Mouse (Mus musculus) adrenal gland, postnatal 4 days (tissue): ENCODE results near the gene Cfap54. TPM values are rescaled to one million over a fixed set of nuclear protein-coding genes. Genes with fewer than 3 reads are reported as not detected.

Experiments used
- DNase-seq, 2 experiments: peaks; one replicate each; pipeline ENCODE4 v3.0.0; 2021 to 2022; ENCODE audit warnings: low spot score in 2 of 2, mixed read lengths in 2 of 2
- total RNA-seq, 2 experiments: library from RNA; stranded (reverse); gene quantifications; 2 replicates each; pipeline ENCODE4 v1.2.3; 2021

Cfap54 gene
- total RNA-seq, 2 experiments from 2014 or later: 7.3 TPM

DNA sequence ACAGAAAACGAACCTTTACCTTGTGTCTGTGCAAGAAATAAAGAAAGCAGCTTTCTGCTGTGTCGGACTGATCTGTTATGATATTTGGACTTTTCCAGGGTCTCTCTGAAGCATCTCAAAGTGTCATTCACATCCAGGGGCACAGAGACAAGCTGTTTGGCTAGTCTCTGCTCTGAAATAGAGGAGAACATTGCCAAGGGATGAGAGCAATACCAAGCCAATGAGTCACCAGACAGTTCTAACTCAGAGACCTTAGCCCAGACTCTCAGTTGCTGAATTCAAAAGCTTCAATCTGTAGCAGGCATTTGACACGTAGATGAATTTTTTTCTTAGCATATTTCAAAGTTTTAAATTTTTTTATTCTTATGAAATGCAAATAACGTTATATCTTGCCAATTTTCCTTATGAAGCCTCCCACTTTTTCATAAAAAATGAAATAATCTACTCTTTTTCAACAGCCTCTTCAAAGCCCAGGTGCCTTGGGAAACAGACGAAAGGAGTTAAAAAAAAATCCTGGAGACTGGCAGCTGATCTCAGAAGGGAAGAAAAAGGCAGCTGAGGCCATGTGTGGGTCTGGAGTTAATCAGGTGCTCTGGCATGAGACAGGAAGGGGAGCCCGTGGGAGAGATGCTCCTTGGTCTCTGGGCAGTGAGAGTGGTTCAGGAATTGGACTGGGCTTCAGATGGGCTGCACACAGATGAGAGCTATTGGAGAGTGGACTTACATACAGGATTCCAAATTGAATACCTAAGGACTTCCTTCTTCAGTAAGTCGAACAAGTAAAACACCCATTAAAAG lies 138.4 kb downstream of the Cfap54 start:
- DNase-seq: no peak

DNA sequence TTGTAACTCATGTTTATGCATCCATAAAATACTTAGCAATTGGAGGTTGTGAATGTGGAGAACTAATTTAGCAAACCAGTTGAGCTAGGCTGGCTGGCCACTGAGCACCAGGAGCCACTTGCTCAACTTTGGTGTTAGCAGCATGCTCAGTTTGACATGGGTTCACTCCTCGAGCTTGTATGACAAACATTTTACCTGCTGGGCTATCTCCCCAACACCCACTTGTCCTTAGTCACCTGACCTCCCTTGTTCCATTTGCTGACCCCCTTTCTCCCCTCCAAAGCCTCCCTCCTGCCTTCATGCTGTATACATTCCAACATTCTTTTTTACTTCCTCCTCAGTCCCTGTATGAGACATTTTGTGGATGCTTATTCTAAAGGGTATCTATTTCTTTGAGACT lies 139.8 kb downstream of the Cfap54 start:
- no peak for DNase-seq

DNA sequence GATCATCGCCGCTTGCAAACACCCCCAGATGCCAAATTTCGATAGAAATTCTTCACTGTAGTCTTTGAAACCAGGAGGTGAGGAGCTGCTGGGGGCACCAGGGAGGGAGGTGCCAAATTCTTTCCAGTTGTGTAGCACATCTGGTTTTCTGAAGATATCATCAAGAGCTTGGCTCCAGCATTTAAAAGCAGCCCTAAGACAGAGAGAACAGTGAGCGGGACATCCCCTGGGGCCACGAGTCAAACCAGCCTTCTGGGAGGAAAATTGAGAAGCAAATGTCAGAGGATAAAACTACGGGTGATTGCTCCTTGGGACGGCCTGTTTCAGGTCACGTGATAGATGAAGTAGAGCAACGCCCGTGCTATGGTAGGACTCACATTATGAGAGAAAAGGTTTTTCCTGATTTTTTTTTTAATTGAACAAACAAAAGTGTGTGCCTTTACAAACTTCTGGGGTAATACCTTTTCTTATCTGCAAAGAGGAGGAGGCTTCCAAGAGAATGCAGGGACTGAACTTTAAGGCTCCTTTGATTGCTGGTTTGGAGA lies 143.6 kb downstream of the Cfap54 start:
- DNase-seq: no peak

DNA sequence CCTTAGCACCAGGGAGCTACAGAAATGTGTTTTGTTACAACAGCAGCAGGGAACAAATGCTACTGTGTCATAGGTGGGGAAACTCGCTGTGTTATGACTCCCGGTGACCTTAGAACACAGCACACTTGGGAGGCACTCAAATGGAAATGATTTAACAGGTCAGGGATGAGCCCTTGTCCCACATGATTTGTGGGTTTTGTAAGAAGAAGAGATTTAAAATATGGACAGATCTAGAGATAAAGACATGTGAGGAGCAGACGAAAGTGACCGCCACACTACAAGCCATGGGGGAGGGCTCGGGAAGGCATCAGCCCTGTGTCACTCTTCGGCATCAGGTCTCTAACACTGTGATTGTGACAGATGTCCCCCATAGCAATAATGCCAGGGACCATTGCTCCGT lies 144.3 kb downstream of the Cfap54 start:
- peak in 1 of 2 experiments; percentile 10 for DNase-seq

DNA sequence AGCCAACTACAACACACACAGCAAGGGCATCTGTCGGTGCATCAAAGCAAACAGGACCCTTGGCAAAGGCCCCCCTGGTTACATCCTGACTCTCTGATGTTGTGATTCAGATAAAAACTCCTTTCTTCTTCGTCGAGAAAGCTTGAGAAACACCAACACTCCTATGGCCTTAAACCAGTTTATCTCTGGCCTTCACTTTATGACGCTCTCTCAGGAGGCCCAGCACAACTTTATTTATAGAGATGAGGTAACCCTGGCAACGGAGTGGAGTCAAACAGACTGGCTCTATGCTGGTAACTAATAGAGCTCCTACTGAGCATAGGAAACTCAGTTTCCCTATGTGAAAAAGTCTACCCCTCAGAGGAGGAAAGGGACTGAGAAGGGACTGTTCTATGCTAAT lies 146.9 kb downstream of the Cfap54 start:
- peak in 1 of 2 experiments; percentile 7 for DNase-seq

DNA sequence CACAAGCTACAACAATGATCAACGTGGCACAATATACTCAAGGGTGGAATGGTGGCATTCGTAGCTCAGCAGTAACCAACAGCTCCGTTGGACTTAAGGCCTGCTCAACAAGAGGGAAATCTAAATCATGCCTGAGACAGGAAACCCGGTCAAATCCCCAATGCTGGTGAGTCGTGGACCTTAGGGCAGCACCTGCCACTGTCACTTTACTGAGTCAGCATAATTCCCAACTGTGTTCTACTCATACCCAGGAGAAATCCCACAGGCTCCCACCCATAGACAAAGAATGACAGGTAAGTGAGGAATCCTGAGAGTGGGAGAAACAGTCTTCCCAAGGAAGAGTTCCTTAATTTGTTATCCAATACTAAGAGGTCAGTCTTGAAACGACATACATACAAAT lies 147.8 kb downstream of the Cfap54 start:
- DNase-seq: no peak

DNA sequence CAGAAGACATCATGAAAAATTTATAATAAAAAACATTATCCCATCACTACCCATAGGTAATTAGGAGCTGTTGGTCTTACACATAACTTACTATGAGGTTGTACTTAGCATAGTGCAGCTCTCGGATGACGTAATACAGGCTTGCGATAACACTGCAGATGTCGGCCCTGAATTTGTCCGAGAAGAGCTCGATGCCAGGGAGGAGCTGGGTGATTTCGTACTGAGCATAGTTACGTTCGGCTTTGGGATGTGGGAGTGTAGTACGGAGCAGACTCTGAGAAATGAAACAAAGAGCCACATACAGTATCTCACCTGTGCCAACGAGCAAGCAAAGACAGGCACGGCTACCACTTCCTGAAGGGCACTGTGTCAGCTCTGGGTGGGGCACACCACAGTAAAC lies 149.0 kb downstream of the Cfap54 start:
- DNase-seq: no peak

DNA sequence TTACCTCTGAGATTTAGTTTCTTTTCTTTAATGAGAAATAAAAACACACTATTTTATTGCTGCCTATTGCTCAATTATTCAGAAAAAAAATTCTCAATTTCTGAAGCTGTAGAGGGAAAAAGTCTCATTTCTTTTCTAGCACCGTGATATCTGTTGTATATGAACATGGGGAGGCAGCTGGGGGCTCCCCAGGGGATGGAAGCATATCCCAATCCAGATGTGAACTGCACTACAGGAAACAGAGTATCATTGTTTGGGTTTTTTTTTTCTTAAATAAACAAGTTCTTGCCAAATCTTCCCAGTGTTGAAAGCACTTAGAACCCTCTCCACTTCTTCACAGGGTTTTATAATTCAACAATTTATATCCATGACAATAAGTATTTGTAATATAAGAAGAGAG lies 151.4 kb downstream of the Cfap54 start:
- no peak for DNase-seq

DNA sequence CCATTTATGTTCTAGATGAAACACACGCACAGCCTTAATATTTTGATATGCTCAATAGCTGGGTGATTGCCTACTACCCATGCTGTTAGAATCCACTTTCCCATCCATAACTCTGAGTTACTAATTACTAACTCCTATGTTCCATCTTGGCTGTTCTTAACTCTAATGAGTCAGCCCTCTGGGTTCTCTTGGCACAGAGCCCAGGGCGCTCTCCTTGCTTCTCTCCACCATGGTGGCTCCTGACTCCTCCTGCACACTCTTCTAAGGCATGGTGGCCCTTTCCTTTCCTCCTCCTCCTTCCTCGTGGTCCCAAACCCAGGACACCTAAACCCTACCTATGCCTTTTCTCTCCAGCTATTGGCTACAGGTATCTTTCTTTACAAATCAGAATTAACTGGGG lies 153.2 kb downstream of the Cfap54 start:
- no peak for DNase-seq

DNA sequence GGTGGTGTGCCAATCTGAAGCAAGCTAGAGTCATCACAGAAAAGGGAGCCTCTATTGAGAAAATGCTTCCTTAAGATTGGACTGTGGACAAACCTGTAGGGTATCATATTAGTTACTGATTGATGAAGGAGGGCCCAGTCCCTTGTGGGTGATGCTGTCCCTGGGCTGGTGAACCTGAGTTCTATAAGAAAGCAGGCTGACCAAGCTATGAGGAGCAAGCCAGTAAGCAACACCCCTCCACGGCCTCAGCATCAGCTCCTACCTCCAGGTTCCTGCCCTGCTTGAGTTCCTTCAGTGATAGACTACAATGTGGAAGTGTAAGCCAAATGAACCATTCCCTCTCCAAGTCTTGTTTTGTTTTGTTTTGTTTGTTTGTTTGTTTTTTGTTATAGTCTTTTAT lies 162.9 kb downstream of the Cfap54 start:
- DNase-seq: no peak

DNA sequence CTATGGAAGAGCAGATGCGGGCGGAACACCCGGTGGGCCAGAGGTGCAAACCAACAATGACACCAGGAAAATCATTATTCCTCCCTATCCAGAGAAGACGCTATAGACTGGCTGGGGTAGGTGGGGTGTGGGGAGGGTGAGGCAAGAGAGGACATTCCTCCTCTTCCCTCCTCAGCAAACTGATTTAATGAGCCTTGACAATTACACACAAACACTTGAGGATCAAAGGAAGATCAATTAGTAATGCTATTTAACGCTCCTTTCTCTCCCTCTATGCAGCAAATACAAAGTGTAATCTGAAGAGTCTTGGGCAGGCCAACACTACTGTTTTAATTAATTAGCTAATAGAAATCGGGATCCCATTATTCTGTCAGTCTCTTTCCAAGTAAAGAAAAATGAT lies 174.2 kb downstream of the Cfap54 start:
- DNase-seq: no peak

DNA sequence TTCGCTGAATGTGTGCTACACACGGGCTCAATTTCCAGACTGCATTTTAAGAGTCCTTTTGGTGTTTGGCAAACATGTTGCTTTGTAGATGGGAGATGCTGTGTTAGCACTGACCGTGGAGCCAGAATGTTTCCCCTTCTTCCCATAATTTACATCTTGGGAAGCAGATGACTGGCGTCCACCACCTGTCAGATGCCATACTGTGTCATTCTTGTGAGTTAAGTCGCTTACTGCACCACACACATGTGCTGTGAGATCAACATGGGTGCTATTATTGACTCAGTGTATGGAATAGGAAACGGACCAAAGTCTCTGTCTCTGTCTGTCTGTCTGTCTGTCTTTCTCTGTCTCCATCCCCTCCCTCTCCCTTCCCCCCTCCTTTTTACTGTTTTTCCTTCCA lies 193.0 kb downstream of the Cfap54 start:
- no peak for DNase-seq

DNA sequence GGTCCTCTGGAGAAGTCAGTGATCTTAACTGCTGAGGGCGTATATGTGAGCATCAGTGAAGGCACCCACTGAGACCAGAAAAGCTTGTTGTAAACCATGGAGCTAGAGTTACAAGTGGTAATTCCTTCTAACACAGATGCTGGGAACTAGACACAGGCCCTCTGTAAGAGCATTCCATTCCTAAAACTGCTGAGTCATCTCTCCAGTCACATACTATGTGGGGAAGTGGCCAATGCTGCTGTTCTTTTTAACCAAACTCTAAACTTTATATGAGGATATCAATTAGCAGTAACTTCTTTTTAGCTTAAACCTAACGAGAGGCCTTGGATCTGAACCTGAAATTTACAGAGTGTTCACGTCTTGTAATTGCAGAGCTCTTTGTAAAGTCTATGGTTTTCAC lies 203.4 kb downstream of the Cfap54 start:
- DNase-seq: no peak

DNA sequence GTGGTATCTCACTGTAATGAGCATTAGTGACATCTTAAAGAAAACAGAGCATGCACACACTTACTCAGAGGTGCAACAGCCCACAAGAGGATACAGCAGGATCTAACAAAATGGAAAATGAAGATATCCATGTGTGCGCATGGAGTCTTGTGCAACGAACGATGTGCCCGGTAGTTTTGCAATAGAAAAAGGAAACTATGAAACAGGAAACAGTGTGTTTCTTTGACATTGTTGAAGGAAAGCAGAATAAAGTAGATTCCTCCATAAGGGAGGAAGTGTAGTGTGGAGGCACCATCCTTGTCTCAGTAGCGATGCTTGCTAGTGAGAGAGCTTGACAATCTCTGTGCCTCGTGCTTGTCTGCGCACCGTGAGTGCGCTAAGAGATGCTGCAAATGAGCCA lies 240.4 kb downstream of the Cfap54 start:
- DNase-seq: no peak

DNA sequence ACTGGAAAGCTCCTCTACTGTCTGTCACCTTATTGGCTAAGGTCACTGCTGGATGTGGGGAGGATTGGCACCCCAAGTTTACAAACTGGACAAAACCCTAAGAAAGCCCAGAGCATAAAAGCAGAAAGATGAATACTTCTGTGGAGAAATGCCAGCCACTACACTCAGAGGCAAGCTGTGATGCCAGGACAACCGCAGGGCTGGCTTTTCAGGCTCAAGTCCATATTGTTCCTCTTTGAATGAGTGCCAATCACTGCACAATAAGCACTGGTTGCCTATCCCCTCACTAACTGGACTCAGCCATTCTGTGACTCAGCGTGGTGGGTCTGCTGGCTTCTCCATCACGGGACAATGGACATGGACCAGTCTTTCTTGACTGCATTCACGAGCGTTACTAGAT lies 243.8 kb downstream of the Cfap54 start:
- no peak for DNase-seq

DNA sequence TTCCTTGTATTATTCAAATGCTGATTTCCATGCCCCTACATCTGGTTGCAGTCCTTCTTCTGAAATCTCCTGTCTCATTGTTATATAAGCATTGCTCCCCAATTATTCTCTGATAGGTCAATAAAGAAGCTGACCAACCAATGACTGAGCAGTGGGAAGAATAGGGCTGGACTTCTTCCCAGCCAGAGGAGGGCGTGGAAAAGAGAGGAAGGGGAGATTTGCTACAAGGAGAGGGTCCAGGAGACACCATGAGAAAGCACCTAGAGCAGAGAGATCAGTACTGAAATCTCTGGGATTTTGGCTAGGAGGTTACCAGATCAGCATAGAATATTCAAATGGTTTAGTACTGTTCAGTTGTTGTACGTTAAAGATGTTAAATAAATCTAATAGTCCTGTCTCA lies 244.4 kb downstream of the Cfap54 start:
- no peak for DNase-seq

DNA sequence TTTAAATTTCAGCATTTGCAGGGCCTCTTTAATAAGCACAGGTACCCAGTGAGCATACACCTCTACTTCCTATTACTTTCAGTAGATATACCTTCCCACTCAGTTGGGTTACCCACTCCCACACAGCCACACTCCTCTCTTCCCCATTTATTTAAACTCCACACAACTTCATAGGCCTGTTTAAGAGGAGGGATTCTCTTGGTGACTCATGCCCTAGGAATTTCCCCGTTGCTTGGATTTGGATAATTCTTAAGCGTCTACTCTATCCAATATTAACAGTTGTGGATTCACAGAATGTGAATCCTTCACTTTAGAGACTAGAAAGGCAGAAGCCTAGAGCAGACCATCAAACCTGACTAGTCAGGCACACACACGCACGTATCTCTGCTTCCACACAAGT lies 259.9 kb downstream of the Cfap54 start:
- no peak for DNase-seq

DNA sequence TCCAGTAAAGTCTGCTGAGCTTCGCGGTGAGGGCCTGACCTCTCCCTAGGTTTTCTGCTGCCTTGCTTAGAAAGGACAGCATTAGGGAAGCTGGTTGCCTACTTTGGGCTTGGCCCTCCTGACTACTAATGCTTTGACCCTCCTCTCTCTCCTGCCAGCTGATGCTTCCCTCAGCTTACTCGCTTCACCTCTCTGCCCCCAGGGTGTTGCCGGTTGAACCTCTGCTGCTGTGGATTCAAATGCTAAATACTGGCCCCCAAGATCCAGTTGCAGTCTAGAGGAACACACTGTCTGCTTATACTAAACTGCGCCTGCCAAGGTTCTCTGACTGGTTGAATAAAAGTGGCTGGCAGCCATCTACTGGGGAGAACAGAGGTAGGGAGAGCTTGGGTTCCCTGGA lies 263.2 kb downstream of the Cfap54 start:
- no peak for DNase-seq

DNA sequence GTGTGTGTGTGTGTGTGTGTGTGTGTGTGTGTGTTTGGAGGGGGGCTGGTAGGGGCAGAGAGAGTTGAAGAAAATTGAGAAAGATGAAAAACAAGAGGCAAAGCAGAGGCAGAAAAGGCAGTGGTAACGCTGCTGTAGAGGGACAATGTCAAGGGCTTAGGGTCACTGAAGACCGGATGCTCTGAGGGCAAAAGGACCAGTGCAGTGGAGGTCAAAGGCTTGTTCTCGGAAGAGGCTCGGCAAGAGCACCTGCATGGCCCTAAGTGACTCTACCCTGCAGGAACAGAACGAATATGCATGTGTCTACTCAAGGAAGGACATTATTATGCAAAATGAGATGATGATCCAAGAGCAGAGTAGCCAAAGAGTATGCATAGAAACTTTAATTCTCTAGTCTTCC lies 264.5 kb downstream of the Cfap54 start:
- no peak for DNase-seq

DNA sequence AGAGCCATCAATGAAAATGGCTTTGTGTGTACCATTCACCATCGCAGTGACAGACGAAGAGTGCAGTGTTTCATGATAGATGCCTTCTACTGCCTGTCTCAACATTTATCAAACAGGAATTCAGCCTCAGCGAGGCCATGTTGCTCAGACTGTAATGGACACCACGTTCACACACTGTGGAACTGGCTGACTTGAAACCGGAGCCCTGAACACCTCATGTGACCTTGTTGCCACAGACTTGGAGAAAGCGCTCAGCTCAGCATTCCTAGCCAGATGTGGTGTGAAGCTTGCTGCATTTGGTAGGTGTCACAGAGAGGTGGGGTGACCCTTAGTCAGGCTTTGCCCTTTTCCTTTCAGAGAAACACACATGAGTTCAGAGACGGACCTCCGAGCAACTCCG lies 270.5 kb downstream of the Cfap54 start:
- no peak for DNase-seq

DNA sequence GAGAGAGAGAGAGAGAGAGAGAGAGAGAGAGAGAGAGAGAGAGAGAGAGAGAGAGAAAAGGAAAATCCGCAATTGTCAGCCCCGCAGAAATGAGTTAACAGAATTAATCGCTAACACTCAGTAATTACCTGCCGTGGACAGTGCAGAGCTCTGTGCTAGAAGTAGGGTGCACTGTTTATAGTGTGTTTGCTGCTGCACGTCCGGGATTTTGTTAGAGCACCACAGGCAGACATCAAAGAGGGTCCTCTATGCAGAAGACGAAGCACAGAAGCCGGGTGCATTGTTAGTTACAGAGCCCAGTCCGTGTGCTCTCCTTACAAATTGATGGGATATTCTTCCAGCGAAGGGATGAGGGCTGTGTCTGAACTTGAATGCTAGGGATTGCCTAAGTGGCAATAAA lies 289.5 kb downstream of the Cfap54 start:
- DNase-seq: no peak

DNA sequence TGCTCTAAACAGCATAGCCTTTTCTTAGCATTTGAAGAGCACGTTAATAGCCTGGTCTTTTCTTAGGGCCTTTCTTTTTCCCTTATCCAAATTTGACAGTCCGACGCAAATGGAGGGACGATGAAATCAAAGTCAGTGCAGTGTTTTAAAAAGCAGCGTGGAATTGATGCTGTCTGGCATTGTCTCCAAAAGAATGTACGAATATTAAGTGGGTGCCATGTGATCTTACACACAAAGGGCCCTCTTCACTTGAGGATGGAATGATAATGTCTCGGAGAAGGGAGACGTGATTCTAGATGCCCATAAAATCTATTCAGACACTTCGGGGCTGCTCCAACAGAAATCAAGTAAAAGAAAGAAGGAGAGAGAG lies 289.9 kb downstream of the Cfap54 start:
- DNase-seq: no peak

DNA sequence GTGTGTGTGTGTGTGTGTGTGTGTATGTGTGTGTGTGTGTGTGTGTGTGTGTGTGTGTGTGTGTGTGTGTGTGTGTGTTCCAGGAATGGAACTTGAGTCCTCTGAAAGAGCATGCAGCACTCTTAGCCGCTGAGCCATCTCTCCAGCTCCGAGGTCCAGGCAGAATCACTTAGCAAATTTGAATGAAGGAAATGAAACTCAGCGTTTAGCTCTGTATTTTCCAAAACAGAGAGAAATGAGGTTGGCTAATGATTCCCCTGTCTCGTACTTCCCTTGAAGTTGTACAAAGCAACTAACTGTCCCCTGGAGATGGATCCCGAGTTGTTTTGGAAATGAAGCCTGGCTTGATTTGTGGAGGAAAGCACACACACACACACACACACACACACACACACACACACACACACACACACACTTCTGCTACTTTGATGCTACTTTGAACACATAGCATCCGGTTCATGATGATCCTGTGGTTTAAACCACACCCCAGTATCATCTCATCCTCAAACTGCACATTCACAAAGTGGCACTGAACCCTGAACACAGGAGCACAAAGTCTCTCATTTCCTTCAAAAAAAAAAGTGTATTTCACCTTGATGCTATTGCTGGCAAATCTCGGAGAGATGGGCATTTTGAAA lies 290.4 kb downstream of the Cfap54 start:
- DNase-seq: no peak
